Mouse (Mus musculus) gastrocnemius, adult 2 months (tissue): Measurements from ENCODE around the gene Gpr180. TPM values are rescaled to one million over a fixed set of nuclear protein-coding genes. Genes with fewer than 3 reads are reported as not detected.
"Not testable (repeated sequence)": the region's sequence is repeated elsewhere in the genome, so short reads cannot be mapped to it uniquely, and the experiment has no call there.

Experiments used
- DNase-seq: peaks from one replicate; pipeline ENCODE4 v3.0.0; 2022
- H3K27ac ChIP-seq: fragments of 200-600 bp; 2 replicates; pipeline ENCODE4 v1.8.1; 2022; ENCODE audit warnings: mild to moderate bottlenecking
- H3K4me3 ChIP-seq: fragments of 200-600 bp; 2 replicates; pipeline ENCODE4 v1.8.1; 2022; ENCODE audit warnings: mild to moderate bottlenecking, moderate library complexity
- CTCF ChIP-seq: fragments of 200-600 bp; IDR thresholded peaks from 2 replicates; pipeline ENCODE4 v1.8.1; 2022; ENCODE audit warnings: antibody characterized with exemption, mild to moderate bottlenecking, moderate library complexity
- intact Hi-C: fragments of 180-260 bp; cut with DNase I; formaldehyde crosslinking; loops from one replicate; pipeline ENCODE4 v1.15.1; 2025
- total RNA-seq, 2 experiments: library from RNA; stranded (reverse); gene quantifications; 2 replicates each; pipeline ENCODE4 v1.2.3; 2021

Gene Gpr180
- total RNA-seq, 2 experiments from 2014 or later = 29.3 to 32.8 TPM

GRCm38 (mm10) chr14:118131472-118131871, 5.5 kb upstream of the Gpr180 start:
- Histone ChIP-seq H3K27ac (no peak overlapping the region), H3K4me3 (peak overlapping the region; percentile 97)
- no peak for TF ChIP-seq CTCF
- no peak for DNase-seq
- intact Hi-C loops = loop anchor here (5.0 kb wide), 1 partner anchor 44 kb away; no protein-coding TSS in a partner anchor

GRCm38 (mm10) chr14:118131931-118132641, 4.9 kb upstream of the Gpr180 start:
- intact Hi-C loops = loop anchor here (5.0 kb wide), 1 partner anchor 45 kb away; no protein-coding TSS in a partner anchor
- TF ChIP-seq CTCF = no peak
- H3K27ac ChIP-seq = peak overlapping the region; percentile 87

DNA sequence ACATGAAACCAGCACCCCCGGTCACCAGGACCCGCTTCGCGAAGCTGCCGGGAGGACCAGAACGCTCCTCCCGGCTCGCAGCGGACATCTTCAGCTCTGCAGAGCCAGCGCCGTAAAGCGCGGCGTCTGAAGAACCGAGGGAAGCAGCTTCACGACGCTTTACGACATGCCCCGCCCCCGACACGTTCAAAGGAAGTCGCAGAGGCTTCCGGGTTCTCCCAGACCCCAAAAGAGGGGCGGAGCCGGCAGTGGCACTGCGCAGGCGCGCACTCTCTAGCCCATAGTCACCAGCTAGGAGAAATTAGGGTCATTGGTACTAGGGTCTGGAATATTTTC, 4.3 kb upstream of the Gpr180 start, which contains the start of gene Tgds:
Tgds (minus strand) TSS at position 114 of the 336 bp plus-strand sequence.
- peak within 1 kb of the TSS; percentile 87 for H3K27ac ChIP-seq
- peak; percentile 99 for DNase-seq
- H3K4me3 ChIP-seq = peak within 1 kb of the TSS; percentile 97
- intact Hi-C loops = loop anchor here (5.0 kb wide), 1 partner anchor 45 kb away; no protein-coding TSS in a partner anchor
- no peak for TF ChIP-seq CTCF

More at GRCm38 (mm10) chr14:118131931-118132641, 4.9 kb upstream of the Gpr180 start:
- H3K4me3 ChIP-seq = peak overlapping the region; percentile 97
- DNase-seq = no peak

DNA sequence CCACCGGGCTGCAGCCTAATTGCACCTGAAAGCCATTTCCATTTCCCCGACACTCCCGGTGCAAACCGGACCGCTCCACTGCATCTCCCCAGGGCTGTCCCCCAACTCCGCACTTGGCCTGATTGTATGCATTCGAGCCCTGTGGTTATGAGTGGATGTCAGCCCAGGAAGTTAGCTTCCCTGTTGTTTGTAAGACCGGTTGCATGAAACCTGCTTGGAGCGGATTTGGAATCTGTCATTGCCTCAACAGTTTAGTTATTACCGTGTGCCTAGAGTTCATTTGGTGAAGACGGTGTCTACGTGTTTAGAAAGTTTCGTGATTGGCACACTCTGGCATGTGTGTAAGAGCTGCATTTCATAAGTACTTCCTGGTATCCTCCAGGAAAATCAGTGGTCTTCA, 529 bp downstream of the Gpr180 start:
- Histone ChIP-seq H3K27ac (peak overlapping the region; percentile 92), H3K4me3 (peak overlapping the region; percentile 99)
- no peak for TF ChIP-seq CTCF
- intact Hi-C loops = no loop called here
- DNase-seq = no peak

DNA sequence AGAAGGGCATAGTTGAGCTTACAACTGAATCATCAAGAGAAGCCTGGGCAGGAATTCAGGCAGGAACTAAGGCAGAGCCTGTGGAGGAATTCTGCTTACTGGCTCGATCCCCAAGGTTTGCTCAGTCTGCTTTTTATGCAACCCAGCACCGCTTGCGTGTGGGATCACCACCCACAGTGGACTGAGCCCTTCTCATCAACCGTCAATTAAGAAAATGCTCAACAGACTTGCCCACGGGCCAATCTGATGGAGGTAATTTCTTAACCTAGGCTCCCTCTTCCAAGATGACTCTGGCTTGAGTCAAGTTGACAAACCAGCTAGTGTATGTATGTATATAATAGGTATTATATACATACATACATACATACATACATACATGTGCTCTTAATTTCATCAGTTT, 5.3 kb downstream of the Gpr180 start:
- no peak for DNase-seq
- intact Hi-C loops = no loop called here
- H3K4me3 ChIP-seq = no peak overlapping the region
- no peak overlapping the region for H3K27ac ChIP-seq
- TF ChIP-seq CTCF = no peak

DNA sequence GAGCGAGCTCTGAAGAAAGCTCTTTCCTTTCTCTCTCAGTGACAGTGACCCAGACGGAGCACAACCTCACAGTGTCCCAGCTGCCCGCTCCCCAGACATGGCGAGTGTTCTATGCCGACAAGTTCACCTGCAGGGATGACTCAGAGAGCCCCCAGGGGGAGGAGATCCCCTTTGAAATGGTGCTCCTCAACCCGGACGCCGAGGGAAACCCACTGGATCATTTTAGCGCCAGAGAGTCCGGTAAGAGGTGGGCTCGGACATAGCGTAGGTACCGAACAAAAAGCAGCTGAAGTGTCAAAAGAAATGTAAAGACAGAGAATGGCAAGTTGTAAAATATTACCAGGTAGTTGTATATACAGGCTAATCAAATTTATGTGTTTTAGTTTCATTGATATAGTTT, 11.1 kb downstream of the Gpr180 start:
- no peak overlapping the region for H3K4me3 ChIP-seq
- no peak for DNase-seq
- H3K27ac ChIP-seq = no peak overlapping the region
- no peak for TF ChIP-seq CTCF
- intact Hi-C loops = no loop called here

- Histone ChIP-seq H3K4me3 (no peak overlapping the region), H3K27ac (no peak overlapping the region)
- DNase-seq = no peak
- no peak for TF ChIP-seq CTCF
- intact Hi-C loops = no loop called here
Measured at GRCm38 (mm10) chr14:118148554-118148953, 11.6 kb downstream of the Gpr180 start.

DNA sequence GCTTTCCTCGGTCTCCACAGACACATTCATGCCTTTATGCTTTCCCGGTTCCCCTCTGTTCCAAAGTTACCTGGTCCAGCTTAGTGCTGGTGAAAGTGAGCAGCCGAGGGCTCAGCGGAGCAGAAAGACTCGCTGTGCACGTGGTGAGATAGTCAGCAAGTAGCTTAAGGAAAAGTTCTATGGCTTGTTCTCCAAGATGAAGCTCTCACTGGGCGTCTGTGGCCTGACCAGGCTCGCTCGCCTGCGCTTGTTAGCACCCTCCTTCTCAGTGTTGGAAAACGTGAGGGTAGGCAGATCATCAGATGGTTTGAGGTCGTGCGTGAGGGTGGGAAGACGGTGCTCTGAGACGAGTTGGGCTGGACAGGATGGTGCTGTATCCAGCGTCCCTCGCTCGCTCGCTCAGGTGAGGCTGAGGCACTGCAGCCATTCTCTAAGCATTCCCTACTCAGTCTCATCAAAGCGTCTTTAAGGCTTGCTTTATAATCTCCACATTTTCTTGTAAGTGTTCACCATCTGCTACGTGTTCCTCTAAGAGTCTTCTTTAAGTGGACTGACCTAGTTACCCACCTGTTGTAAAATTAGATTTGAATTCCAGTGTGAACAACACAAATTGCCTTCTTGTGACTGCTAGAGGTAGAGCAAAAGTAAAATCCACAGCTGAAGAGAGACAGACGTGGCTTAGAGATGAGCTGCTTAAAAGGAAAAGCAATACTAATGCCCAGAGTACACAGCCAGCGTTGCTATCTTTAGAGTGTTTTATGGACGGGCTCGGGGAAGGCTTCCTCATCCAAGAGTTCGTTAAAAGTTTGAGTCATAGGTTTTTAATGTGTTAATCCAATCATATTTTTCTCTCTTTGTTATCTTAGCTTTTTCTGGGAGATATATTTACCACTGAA, 13.9 kb downstream of the Gpr180 start:
- TF ChIP-seq CTCF = no peak
- peak overlapping the region; percentile 62 for H3K4me3 ChIP-seq
- H3K27ac ChIP-seq = peak overlapping the region; percentile 89
- DNase-seq = no peak
- intact Hi-C loops = no loop called here

- Histone ChIP-seq H3K4me3 (peak overlapping the region; percentile 62), H3K27ac (peak overlapping the region; percentile 89)
- TF ChIP-seq CTCF = peak; percentile 69
- peak; percentile 53 for DNase-seq
- intact Hi-C loops = loop anchor here (1.0 kb wide), 1 partner anchor 146 kb away; no protein-coding TSS in a partner anchor
Measured at GRCm38 (mm10) chr14:118151651-118152293, 14.8 kb downstream of the Gpr180 start.

DNA sequence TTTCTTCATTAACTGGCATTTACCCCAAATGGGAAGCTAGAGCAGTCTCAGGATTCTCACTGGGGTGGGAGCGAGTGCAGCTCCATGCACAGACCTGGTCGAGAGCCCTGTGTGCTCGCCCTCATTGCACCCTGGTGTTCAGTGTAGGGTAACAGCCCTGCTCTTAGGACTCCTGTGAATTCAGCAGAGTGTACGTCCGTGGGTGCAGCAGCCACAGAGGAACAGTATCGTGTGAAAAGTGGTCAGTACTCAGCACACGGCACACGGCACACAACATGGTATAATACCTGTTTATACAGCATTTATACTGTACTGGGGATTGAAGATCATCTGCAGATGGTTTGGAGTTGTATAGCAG, 15.3 kb downstream of the Gpr180 start:
- Histone ChIP-seq H3K27ac (peak overlapping the region; percentile 89; the same call in 1 of the 2 replicates), H3K4me3 (no peak overlapping the region)
- TF ChIP-seq CTCF = no peak
- intact Hi-C loops = loop anchor here (1.0 kb wide), 1 partner anchor 147 kb away; no protein-coding TSS in a partner anchor
- DNase-seq = no peak

GRCm38 (mm10) chr14:118156056-118156455, 19.1 kb downstream of the Gpr180 start:
- intact Hi-C loops, DNase-seq, H3K27ac ChIP-seq, H3K4me3 ChIP-seq: not testable (repeated sequence)

DNA sequence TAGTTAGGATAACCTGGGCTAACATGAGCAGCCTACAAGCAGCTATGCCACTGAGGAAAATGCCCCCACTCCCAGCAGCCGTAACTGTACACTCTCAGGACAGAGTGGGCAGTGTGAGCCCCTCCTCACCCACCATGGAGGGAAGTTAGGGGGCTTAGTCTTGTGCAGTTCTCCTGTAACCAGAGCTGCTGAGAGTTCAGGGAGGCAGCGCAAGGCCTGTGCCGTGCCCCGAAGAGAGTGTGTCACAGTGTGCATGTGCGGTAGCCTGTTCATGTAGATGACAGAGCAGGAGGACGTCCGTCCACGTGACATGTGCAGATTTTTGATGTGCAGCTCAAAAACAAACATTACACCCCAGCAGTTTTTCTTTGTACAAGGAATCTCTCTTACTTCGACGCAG, 19.8 kb downstream of the Gpr180 start:
- H3K27ac ChIP-seq = no peak overlapping the region
- intact Hi-C loops = no loop called here
- no peak for DNase-seq
- H3K4me3 ChIP-seq = no peak overlapping the region
- TF ChIP-seq CTCF = no peak

DNA sequence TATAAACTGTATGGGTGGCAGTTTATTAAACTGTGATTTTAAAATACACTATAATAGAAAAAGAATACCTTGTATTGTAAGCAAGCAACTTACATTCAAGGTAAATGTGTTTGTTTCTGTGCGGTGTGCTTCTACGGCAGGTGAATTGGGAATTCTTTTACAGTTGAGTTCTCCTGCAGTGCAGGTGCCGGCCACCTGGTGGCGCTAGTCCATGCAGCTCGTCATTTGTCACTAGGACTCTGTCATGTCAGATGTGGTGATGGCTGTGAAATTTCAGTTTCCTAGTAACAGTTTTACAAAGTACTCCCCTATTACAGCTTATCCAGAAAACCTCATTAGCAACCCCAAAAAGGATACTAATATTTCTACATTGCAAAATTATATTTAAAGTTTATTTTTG, 20.2 kb downstream of the Gpr180 start:
- TF ChIP-seq CTCF = no peak; the same call in 1 of the 2 replicates
- intact Hi-C loops = no loop called here
- Histone ChIP-seq H3K27ac (no peak overlapping the region), H3K4me3 (no peak overlapping the region)
- peak; percentile 56 for DNase-seq
